Comparison of ENCODE assay signal across 19 mouse cellular contexts in the genomic region with DNA sequence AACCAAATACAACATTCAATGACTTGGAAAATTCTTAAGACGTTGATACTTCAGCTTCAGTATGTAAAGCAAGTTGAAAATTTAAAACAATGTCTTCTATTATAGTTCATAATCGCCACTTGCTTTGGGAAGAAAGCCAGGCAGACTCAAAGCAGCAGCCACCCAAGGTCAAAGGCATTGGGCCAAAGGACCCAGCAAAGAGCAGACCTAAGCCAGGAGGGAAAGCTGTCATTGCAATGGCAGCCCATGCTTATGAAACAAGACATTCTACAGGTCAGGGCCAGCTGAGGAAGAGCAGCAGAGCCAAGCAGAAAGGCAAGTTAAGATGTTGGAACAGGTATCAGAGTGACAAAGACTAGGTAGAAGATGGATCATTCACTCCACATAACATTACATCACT. TPM values are rescaled to one million over a fixed set of nuclear protein-coding genes. Genes with fewer than 3 reads are reported as not detected.
"Had no signal": no experiment of that assay in that cellular context is flagged by ENCODE, and none has a peak within 500 bp of the region (broad histone marks: within the 10 kb centered on the region; RNA-seq: fewer than 3 reads in every experiment).

No protein-coding gene starts in this region.

- H3K27ac ChIP-seq: kidney, postnatal 0 days; limb, embryonic 10.5 days; liver, embryonic 12.5 days; midbrain, embryonic 10.5 days; neural tube, embryonic 15.5 days had no signal

- DNase-seq: kidney, adult 9 months; kidney, postnatal 36 days; layer of hippocampus, adult 9-11 months; lung, embryonic 14.5 days; lung, postnatal 10 days; lung, postnatal 4 days; right cerebral cortex, adult 18-20 months; right cerebral cortex, postnatal 25 days; thymus, adult 18-20 months; thymus, postnatal 14 days had no signal

- H3K36me3 ChIP-seq: limb, embryonic 10.5 days; liver, embryonic 12.5 days; midbrain, embryonic 10.5 days; neural tube, embryonic 15.5 days had no signal

- H3K27me3 ChIP-seq: liver, embryonic 12.5 days; neural tube, embryonic 15.5 days had no signal

- H3K4me3 ChIP-seq: limb, embryonic 10.5 days; liver, embryonic 12.5 days; midbrain, embryonic 10.5 days; myocyte; neural tube, embryonic 15.5 days had no signal

- H3K9me3 ChIP-seq: limb, embryonic 10.5 days; liver, embryonic 12.5 days; midbrain, embryonic 10.5 days; neural tube, embryonic 15.5 days had no signal

- H3K4me2 ChIP-seq: liver, embryonic 12.5 days; lung, embryonic 14.5 days; neural tube, embryonic 15.5 days had no signal

- H3K9ac ChIP-seq: liver, embryonic 12.5 days; lung, embryonic 14.5 days; neural tube, embryonic 15.5 days had no signal

- ATAC-seq: liver, embryonic 12.5 days had no signal

- H3K4me1 ChIP-seq: limb, embryonic 10.5 days; liver, embryonic 12.5 days; midbrain, embryonic 10.5 days; neural tube, embryonic 15.5 days had no signal

RNA-seq across cellular contexts. Expression of a gene that starts 25.3 kb away (rescaled TPM):
- total RNA-seq: layer of hippocampus, adult 18-20 months; megakaryocyte, adult 5-6 weeks had no signal
- polyA plus RNA-seq: limb, embryonic 10.5 days; liver, embryonic 12.5 days; liver, embryonic 16.5 days; lung, embryonic 14.5 days; myocyte had no signal
